Mouse (Mus musculus) forelimb bud, embryonic 11.5 days (tissue): ENCODE measurements around the gene Ttc30a1.
A peak's percentile ranks its signal among the peaks of the same experiment; 100 is the strongest.

ENCODE experiments used
- DNase-seq: peaks from one replicate; pipeline ENCODE4 v3.0.0-alpha.2; 2012; ENCODE audit warnings: low read depth, low spot score

Ttc30a1 gene

GRCm38 (mm10) chr2:75933541-75933940 lies 48.2 kb downstream of the Ttc30a1 start:
- peak; percentile 46 for DNase-seq

- no peak for DNase-seq
These were observed 50.8 kb downstream of the Ttc30a1 start for GRCm38 (mm10) chr2:75930941-75931340.

GRCm38 (mm10) chr2:75929786-75930444 lies 51.9 kb downstream of the Ttc30a1 start:
- DNase-seq, result no peak

GRCm38 (mm10) chr2:75929141-75929540 lies 52.6 kb downstream of the Ttc30a1 start:
- no peak for DNase-seq
